Mouse (Mus musculus) myocyte (in vitro differentiated cells): ENCODE measurements around the gene Cracr2b.
A peak's percentile ranks its signal among the peaks of the same experiment; 100 is the strongest.

Experiments used
- E2F4 ChIP-seq: IDR thresholded peaks from one replicate; pipeline ENCODE4 v1.6.1; 2011; ENCODE audit warnings: mild to moderate bottlenecking, control low read depth, moderate library complexity; ENCODE audit not compliant: insufficient read depth
- MAX ChIP-seq: IDR thresholded peaks from one replicate; pipeline ENCODE4 v1.6.1; 2011; ENCODE audit warnings: low read depth, mild to moderate bottlenecking, control low read depth
- MYOG ChIP-seq, 3 experiments: IDR thresholded peaks; one replicate each; pipeline ENCODE4 v1.6.1; 2011; ENCODE audit warnings: control low read depth in 2 of 3, low read depth in 2 of 3, mild to moderate bottlenecking in 2 of 3; ENCODE audit not compliant: insufficient read length in 2 of 3, control insufficient read depth in 1 of 3, insufficient read depth in 1 of 3
- POLR2A ChIP-seq: IDR thresholded peaks from one replicate; pipeline ENCODE4 v1.6.1; 2011; ENCODE audit warnings: low read depth, mild to moderate bottlenecking, control low read depth, moderate library complexity; ENCODE audit not compliant: insufficient read length
- TCF12 ChIP-seq: IDR thresholded peaks from one replicate; pipeline ENCODE4 v1.6.1; 2011; ENCODE audit warnings: mild to moderate bottlenecking, control low read depth; ENCODE audit not compliant: poor library complexity, insufficient read depth, severe bottlenecking
- USF1 ChIP-seq: IDR thresholded peaks from one replicate; pipeline ENCODE4 v1.6.1; 2011; ENCODE audit warnings: low read depth, mild to moderate bottlenecking, control low read depth, moderate library complexity

DNA sequence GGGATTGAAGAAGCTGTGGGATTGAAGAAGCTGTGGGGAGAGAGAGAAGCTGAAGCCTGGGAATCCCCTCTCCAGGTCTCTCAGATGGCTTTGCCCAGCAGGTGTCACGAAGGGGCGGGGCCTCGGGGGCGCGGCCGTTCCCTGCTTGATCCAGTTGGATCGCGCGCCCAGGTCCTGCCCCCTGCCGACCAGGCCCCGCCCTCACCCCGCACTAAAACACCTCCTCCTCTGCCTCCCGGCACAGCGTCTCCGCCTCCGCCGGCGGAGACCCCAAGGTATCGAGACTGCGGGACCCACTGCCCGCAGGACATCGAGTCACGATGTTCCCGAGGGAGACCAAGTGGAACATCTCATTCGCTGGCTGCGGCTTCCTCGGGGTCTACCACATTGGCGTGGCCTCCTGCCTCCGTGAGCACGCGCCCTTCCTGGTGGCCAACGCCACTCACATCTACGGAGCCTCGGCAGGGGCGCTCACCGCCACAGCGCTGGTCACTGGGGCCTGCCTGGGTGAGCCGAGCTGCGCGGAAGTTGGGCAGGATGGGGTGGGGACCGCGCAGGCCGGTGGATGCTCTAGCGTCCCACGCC lies 5.8 kb upstream of the Cracr2b start, which contains the start of gene Pnpla2:
- TF ChIP-seq POLR2A, result peak; percentile 74
- TF ChIP-seq USF1, result no peak
- TF ChIP-seq MYOG (IDR thresholded peaks at IDR 0.05; ENCODE audit: control insufficient read depth in 1 of 3, insufficient read depth in 1 of 3, insufficient read length in 2 of 3, low read depth in 2 of 3), result peak in 1 of 3 experiments; percentile 12
- TF ChIP-seq MAX, result no peak
- no peak for TF ChIP-seq TCF12
- no peak for TF ChIP-seq E2F4
